Mouse (Mus musculus): ENCODE results near the gene Themis. TPM values are rescaled to one million over a fixed set of nuclear protein-coding genes. Genes with fewer than 3 reads are reported as not detected.

Gene Themis
- polyA plus RNA-seq, 1 experiment from 2014 or later = not detected

GRCm38 (mm10) chr10:28805160-28805559 lies 137.0 kb downstream of the Themis start:
- DNase-seq (ENCODE audit: low read depth, low spot score) = no peak
- in situ Hi-C loops (cut with MboI; ENCODE audit: low pct_unique_long_range_greater_than_20kb) = no loop called here
- CTCF ChIA-PET = no interaction called here
- ATAC-seq = no peak
- POLR2A ChIA-PET = no interaction called here
- no peak for TF ChIP-seq CTCF (IDR thresholded peaks at IDR 0.05)
- H3K27me3 ChIP-seq = peaks cover 7% of the 10 kb centered on the region

DNA sequence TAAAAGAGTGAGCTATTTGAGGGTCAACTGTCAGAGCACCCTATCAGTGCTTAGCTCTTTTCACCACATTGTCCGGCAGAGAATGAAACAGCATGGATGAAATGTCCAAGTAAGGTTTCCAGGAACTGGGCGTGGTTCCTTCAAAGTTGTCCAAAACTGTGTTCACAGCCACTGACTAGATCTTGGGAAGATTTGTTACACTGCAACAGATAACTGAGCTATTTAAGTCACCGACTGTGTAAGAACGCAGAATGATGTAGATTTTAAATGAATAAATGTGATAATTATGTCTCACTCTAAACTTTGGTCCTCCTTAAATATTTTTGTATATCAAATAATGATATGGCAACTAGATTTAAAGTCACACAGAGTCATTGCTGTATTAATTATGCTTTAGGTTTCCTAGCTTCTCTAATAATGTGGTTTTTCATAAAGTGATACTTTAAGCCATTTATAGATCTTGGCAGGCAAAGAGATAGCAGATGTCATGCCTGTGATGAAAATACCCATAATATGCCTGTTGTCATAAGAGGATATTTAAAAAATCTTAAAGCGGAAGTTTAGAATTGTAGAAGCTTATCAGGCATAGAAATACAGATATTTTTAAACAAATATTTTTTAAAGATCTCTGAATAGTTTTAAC lies 143.9 kb downstream of the Themis start:
- in situ Hi-C loops (cut with MboI; ENCODE audit: low pct_unique_long_range_greater_than_20kb) = no loop called here
- H3K27me3 ChIP-seq = peaks cover 3% of the 10 kb centered on the region
- POLR2A ChIA-PET = interaction anchor here (0.6 kb wide), 1 partner anchor 743 kb away, joined by 7 read pairs; no protein-coding TSS in a partner anchor
- DNase-seq (ENCODE audit: low read depth, low spot score) (no peak), ATAC-seq (no peak)
- no peak for TF ChIP-seq CTCF (IDR thresholded peaks at IDR 0.05)
- CTCF ChIA-PET = no interaction called here

DNA sequence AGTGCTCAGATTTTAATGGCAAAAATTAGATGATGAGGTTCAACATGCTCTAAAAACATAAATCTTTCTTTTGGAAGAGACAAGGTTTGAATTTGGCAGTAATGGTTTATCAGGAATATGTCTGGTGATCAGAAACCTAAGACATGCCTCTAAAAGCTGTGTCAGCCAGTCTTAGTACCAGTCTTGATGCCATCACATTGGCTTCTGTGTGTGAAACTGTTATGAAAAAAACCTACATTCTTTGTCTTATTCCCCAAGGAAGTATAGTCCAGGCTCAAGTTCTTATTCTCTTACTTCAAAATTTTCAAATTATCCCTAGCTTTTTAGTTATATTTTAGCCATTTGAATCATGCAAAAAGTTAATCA lies 144.4 kb downstream of the Themis start:
- no peak for TF ChIP-seq CTCF (IDR thresholded peaks at IDR 0.05)
- in situ Hi-C loops (cut with MboI; ENCODE audit: low pct_unique_long_range_greater_than_20kb) = no loop called here
- ATAC-seq (no peak), DNase-seq (ENCODE audit: low read depth, low spot score) (no peak)
- peaks cover 3% of the 10 kb centered on the region for H3K27me3 ChIP-seq
- CTCF ChIA-PET = interaction anchor here (1.1 kb wide), 1 partner anchor 52 kb away, joined by 3 read pairs; no protein-coding TSS in a partner anchor
- POLR2A ChIA-PET = no interaction called here

DNA sequence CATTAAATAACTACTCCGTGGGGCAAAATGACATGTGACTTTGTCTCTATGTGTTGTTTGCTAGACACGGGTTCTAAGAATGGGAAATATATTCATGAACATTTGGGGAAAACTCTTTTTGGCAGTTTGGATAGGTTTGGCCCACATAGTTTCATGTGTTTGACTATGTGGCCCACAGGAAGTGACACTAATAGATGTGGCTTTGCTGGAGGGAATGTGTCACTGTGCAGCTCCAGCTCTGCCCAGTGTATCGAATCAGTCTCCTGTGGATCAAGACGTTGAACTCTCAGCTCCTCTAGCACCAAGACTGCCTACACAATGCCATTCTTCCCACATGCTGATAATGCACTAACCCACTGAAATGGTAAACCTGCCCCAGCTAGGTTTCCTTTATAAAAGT lies 148.0 kb downstream of the Themis start:
- DNase-seq (ENCODE audit: low read depth, low spot score) (no peak), ATAC-seq (no peak)
- TF ChIP-seq CTCF (IDR thresholded peaks at IDR 0.05) = no peak
- CTCF ChIA-PET = interaction anchor here (0.7 to 0.9 kb wide), 2 partner anchors 33 to 119 kb away, joined by 3 read pairs; no protein-coding TSS in a partner anchor
- no peaks in the 10 kb centered on the region for H3K27me3 ChIP-seq
- in situ Hi-C loops (cut with MboI; ENCODE audit: low pct_unique_long_range_greater_than_20kb) = no loop called here
- POLR2A ChIA-PET = no interaction called here

GRCm38 (mm10) chr10:28822320-28822719 lies 154.2 kb downstream of the Themis start:
- no peak for DNase-seq (ENCODE audit: low read depth, low spot score)
- ChIA-PET CTCF (interaction anchor here (1.4 kb wide), 1 partner anchor 8 kb away, joined by 4 read pairs; no protein-coding TSS in a partner anchor), POLR2A (no interaction called here)
- TF ChIP-seq CTCF (IDR thresholded peaks at IDR 0.05) = no peak
- in situ Hi-C loops (cut with MboI; ENCODE audit: low pct_unique_long_range_greater_than_20kb) = no loop called here
- H3K27me3 ChIP-seq = peaks cover 6% of the 10 kb centered on the region
- ATAC-seq = no peak

DNA sequence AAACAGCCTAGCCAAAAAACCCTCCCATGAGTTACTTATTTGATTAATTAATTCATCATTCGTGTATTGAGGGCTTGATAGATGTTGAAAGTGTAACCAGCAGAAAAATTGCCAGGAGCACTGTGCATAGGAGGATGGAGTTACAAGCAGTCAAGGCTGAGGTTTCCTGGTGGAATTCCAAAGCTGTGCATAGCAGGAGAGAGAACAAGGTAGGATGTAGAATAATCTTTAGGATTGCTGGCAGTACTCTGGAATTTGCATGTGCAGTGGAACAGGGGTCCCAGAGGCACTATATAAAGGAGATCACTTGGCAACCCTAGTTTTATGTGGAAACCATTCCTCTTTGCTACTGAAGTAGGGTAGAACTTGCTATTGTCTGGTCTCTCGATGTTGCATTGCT lies 174.4 kb downstream of the Themis start:
- in situ Hi-C loops (cut with MboI; ENCODE audit: low pct_unique_long_range_greater_than_20kb) = loop anchor here (5.0 to 10.0 kb wide), 2 partner anchors 768 to 1710 kb away; partner anchors contain the start of gene Ptprk
- CTCF ChIA-PET = interaction anchor here (1.6 kb wide), 1 partner anchor 19 kb away, joined by 5 read pairs; no protein-coding TSS in a partner anchor
- TF ChIP-seq CTCF (IDR thresholded peaks at IDR 0.05) = no peak
- ATAC-seq = no peak
- H3K27me3 ChIP-seq = peaks cover 19% of the 10 kb centered on the region
- DNase-seq (ENCODE audit: low read depth, low spot score) = no peak
- POLR2A ChIA-PET = no interaction called here

DNA sequence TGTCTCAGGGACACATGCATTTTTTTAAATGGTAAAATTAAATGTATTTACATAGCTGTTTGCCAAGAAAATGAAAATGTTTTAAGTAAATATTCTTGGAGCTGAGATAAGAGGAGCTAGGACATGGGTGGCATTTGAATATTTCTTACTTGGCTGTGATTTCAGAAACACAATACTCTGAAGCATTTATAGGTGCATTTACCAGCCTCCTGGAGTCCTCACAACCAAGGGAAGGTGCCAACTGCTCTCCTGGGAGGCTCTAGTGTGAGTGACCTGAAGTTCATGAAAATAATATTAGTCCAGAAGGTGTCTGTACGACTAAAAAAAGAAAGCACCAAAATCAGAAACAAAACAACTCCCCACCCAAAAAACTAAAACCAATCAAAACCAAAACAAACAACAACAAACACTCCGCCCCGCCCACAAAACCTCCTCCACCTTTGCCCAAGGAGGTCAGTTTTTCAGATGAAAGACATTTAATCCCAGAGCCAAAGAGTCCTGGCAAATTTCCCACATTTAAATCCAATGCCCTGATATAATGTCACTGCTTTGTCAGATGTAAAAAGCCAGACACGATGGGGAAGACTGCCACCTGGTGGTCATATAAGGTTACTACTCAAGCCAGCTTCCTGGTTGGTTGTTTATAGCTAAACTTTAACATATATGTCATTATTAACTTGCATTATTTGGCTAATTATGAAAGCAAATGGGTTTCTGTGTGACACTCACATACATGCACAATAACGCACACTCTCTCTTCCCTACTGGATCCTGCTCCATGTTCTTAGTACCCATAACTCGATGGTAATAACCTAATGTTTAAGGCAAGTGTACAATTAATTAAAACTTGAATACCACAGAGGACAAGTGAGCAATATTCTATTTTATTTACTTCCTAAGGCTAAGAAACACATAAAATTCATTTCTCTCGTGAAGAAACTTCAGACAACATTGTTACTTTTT lies 175.9 kb downstream of the Themis start:
- ChIA-PET POLR2A (no interaction called here), CTCF (interaction anchor here (1.2 to 1.3 kb wide), 2 partner anchors 10 to 13 kb away, joined by 3 to 4 read pairs; no protein-coding TSS in a partner anchor)
- in situ Hi-C loops (cut with MboI; ENCODE audit: low pct_unique_long_range_greater_than_20kb) = loop anchor here (5.0 to 10.0 kb wide), 2 partner anchors 769 to 1712 kb away; partner anchors contain the start of gene Ptprk
- H3K27me3 ChIP-seq = peaks cover 23% of the 10 kb centered on the region
- TF ChIP-seq CTCF (IDR thresholded peaks at IDR 0.05) = peak; percentile 74
- ATAC-seq (no peak), DNase-seq (ENCODE audit: low read depth, low spot score) (peak; percentile 13)

DNA sequence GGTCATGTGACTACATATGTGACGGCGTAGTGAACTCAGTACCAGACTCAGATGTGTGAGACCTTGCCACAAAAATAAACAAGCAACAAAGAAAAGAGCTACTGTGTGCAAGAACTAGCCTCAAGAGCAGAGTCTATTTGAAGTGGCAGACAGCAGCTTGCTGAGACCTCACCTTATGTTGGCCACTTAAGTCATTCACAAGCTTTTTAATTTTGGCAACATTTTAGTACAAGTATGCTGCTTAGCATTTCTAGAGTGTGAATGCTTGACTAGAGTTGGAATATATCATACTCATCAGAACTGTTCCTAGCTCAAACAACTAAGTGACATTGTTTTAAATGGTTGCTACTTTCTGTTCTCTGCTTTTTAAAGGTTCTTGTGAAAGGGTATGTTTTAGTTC lies 188.0 kb downstream of the Themis start:
- DNase-seq (ENCODE audit: low read depth, low spot score) (no peak), ATAC-seq (no peak)
- ChIA-PET POLR2A (no interaction called here), CTCF (no interaction called here)
- peaks cover 25% of the 10 kb centered on the region for H3K27me3 ChIP-seq
- no peak for TF ChIP-seq CTCF (IDR thresholded peaks at IDR 0.05)
- in situ Hi-C loops (cut with MboI; ENCODE audit: low pct_unique_long_range_greater_than_20kb) = no loop called here

DNA sequence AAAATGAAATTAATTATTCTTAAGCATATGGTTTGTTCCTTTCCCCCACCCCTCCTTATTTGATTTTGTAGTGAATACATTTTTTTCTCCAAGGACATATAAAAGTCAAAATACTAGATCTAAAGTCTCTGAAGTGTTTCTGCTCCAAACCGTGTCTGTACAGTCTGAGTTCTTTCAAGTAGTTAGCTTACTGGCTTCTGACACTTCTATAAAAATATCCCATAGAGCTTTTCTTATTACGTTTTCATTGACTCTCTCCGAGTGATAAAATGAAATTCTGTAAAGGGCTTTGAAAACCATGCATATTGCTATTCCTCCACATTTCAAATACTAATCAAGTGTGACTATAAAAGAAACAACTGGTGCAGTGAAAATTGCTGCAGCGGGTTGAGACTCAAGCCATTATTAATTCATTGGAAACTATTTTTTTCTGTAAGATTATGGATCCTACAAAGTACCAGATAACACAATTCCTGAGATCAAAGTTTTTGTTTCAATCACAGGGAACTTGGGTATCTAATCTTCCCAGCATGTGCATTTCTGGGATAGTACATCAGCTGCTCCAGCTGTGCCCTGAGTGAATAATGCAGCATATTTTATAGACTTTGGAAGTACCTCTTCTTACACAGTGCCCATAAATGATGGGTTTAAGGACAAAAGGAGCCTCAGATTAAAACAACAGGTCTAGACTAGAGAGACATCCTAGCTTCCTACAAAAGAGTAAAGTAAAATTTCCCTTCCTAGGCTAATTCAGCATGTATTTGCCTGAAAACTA lies 202.6 kb downstream of the Themis start:
- TF ChIP-seq CTCF (IDR thresholded peaks at IDR 0.05) = no peak
- peaks cover 7% of the 10 kb centered on the region for H3K27me3 ChIP-seq
- ATAC-seq (no peak), DNase-seq (ENCODE audit: low read depth, low spot score) (no peak)
- in situ Hi-C loops (cut with MboI; ENCODE audit: low pct_unique_long_range_greater_than_20kb) = no loop called here
- CTCF ChIA-PET = no interaction called here
- POLR2A ChIA-PET = no interaction called here

DNA sequence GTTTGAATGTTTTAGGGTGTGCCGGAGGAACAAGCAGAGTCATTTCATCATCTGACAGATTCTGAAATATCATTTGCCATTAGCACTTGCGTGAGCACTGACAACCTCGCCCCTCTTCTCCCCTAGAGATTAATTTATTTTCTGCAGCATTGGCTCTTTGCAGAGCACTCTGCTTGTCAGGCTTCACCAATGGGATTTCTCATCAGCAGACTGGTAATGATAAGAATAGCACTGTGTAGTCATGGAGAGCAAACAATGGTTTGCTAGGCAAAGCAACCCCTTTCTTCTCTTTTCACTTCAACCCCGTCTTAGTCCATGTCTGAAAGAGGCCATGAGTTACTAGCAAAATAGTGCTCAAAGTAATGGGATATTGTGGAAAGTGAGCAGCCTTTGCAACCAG lies 206.4 kb downstream of the Themis start:
- ATAC-seq (no peak), DNase-seq (ENCODE audit: low read depth, low spot score) (no peak)
- CTCF ChIA-PET = no interaction called here
- POLR2A ChIA-PET = no interaction called here
- no peak for TF ChIP-seq CTCF (IDR thresholded peaks at IDR 0.05)
- H3K27me3 ChIP-seq = peaks cover 7% of the 10 kb centered on the region
- in situ Hi-C loops (cut with MboI; ENCODE audit: low pct_unique_long_range_greater_than_20kb) = no loop called here

All from Patski (cell line).